Mouse (Mus musculus) intestine, embryonic 14.5 days (tissue): ENCODE data around the gene Wif1. TPM values are rescaled to one million over a fixed set of nuclear protein-coding genes. Genes with fewer than 3 reads are reported as not detected.
A peak's percentile ranks its signal among the peaks of the same experiment; 100 is the strongest.

ENCODE experiments used
- ATAC-seq: fragments of 200-750 bp; cut with Nextera tagmentation; replicated peaks from 2 replicates; pipeline ENCODE4 v1.8.0; 2017; ENCODE audit warnings: low read depth, moderate number of reproducible peaks, moderate TSS enrichment, moderate library complexity; ENCODE audit not compliant: low FRiP score, low TSS enrichment
- DNase-seq: peaks from one replicate; pipeline ENCODE4 v3.0.0-alpha.2; 2018; ENCODE audit warnings: low spot score
- H3K27ac ChIP-seq: fragments of 300-500 bp; sonication (generic); 2 replicates; pipeline ENCODE4 v1.5.1; 2014; ENCODE audit warnings: low read depth, mild to moderate bottlenecking, control low read depth
- H3K27me3 ChIP-seq: fragments of 300-500 bp; sonication (generic); replicated peaks from 2 replicates; pipeline ENCODE4 v1.6.1; 2014; ENCODE audit warnings: low read length, control low read depth; ENCODE audit not compliant: control insufficient read depth, insufficient read depth
- H3K36me3 ChIP-seq: fragments of 300-500 bp; sonication (generic); 2 replicates; pipeline ENCODE4 v1.6.1; 2014; ENCODE audit warnings: low read length, control low read depth; ENCODE audit not compliant: control insufficient read depth, insufficient read depth
- H3K4me1 ChIP-seq: fragments of 300-500 bp; sonication (generic); replicated peaks from 2 replicates; pipeline ENCODE4 v1.6.1; 2014; ENCODE audit warnings: low read length, control low read depth, mixed read lengths; ENCODE audit not compliant: control insufficient read depth, insufficient read depth
- H3K4me2 ChIP-seq: fragments of 300-500 bp; sonication (generic); 2 replicates; pipeline ENCODE4 v1.6.1; 2014; ENCODE audit warnings: low read length
- H3K4me3 ChIP-seq: fragments of 300-500 bp; sonication (generic); 2 replicates; pipeline ENCODE4 v1.5.1; 2014; ENCODE audit warnings: low read depth, low read length, control low read depth, mixed read lengths
- H3K9ac ChIP-seq: fragments of 300-500 bp; sonication (generic); 2 replicates; pipeline ENCODE4 v1.6.1; 2014; ENCODE audit warnings: mild to moderate bottlenecking, low read length
- H3K9me3 ChIP-seq: fragments of 300-500 bp; sonication (generic); 2 replicates; pipeline ENCODE4 v1.6.1; 2016; ENCODE audit warnings: low read length, control low read depth; ENCODE audit not compliant: control insufficient read depth
- WGBS: fragments of 180-500 bp; shearing (Covaris S2); extraction: QIAGEN DNeasy Blood & Tissue Kit; methylation state at CpG from one replicate; pipeline ENCODE4 v1.1.7; 2014; 5-methylcytosine and 5-hydroxymethylcytosine counted together
- polyA plus RNA-seq: library from polyadenylated mRNA; unstranded; fragments of >200 nt; fragmentation: Nextera tagmentation; extraction: Ambion mirVana; gene quantifications from 2 replicates; pipeline ENCODE4 v1.2.1, GENCODE M21; 2014

Wif1 gene
- polyA plus RNA-seq, 1 experiment from 2014 or later: 0.60 TPM

DNA sequence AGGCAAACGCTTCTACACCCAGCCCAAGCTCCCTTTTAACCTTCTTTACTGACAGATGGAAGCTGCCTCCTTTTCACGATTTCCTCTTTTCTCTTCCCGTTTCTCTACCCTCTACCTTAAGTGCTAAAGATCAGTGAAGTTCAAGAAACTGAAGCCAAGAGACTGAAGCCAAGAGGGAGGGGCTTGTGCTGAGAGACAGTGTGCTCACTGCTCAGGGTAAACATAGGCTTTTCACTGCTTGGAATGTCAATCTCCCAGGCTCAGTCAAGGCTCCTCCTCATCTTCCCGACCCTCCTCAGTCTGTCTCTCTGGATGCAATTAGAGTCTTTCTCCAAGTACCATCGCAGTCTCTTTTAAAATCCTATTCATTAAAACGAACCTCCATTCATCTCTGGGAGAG, 55.6 kb downstream of the Wif1 start:
- DNase-seq (no peak), ATAC-seq (no peak)
- no peak overlapping the region for H3K27ac ChIP-seq
- H3K9ac ChIP-seq: no peak overlapping the region
- no peaks in the 10 kb centered on the region for H3K4me1 ChIP-seq
- H3K9me3 ChIP-seq: no peaks in the 10 kb centered on the region
- H3K4me2 ChIP-seq: peak overlapping the region; percentile 40
- WGBS: 4% methylated on average over 6 of the region's 6 CpGs
- no peaks in the 10 kb centered on the region for H3K27me3 ChIP-seq
- H3K36me3 ChIP-seq: no peaks in the 10 kb centered on the region
- H3K4me3 ChIP-seq: 0 out of 2 replicates have a peak overlapping the region, but pooled peaks have one; percentile 8

DNA sequence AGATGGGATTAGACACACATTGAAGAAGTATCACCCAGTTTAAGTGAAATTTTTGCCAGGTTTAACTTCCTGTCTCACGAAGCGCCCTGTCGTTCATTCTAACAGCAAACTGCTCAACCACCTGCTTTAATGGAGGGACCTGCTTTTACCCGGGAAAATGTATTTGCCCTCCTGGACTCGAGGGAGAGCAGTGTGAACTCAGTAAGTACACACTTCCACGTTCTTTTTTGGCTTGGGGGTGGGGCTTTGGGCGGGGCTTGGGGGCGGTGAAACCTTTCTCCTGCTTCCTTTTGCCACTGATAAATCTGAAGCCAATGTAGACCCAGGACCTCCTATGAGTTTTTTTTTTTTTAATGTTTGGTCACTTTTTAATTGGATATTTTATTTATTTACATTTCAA, 56.2 kb downstream of the Wif1 start:
- no peaks in the 10 kb centered on the region for H3K9me3 ChIP-seq
- WGBS: 25% methylated on average over 8 of the region's 8 CpGs
- H3K27ac ChIP-seq: no peak overlapping the region
- no peaks in the 10 kb centered on the region for H3K27me3 ChIP-seq
- no peak overlapping the region for H3K4me3 ChIP-seq
- H3K9ac ChIP-seq: no peak overlapping the region
- H3K4me2 ChIP-seq: peak overlapping the region; percentile 33
- H3K4me1 ChIP-seq: no peaks in the 10 kb centered on the region
- H3K36me3 ChIP-seq: no peaks in the 10 kb centered on the region
- ATAC-seq (no peak), DNase-seq (peak; percentile 48)

DNA sequence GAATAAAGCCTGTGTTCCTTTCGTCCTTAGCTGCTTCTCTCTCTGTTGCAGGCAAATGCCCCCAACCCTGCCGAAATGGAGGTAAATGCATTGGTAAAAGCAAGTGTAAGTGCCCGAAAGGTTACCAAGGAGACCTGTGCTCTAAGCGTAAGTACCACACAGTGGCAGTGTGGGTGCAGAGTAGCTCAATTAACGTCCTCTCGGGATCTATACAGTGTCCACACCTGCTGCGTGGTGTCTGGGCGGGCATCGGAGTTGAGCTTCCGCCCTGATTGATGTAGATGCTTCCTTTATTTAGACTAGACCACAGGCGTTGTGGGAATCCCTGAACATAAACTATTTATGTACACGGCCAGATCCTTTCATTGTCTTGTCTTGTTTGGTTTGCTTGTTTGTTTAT, 62.2 kb downstream of the Wif1 start:
- 39% methylated on average over 12 of the region's 12 CpGs for WGBS
- Histone ChIP-seq H3K36me3 (no peaks in the 10 kb centered on the region), H3K4me1 (no peaks in the 10 kb centered on the region), H3K9me3 (no peaks in the 10 kb centered on the region), H3K27me3 (0 out of 2 replicates have a peak, but pooled peaks cover 7% of the 10 kb centered on the region), H3K4me3 (no peak overlapping the region), H3K9ac (no peak overlapping the region), H3K4me2 (no peak overlapping the region), H3K27ac (no peak overlapping the region)
- ATAC-seq (no peak), DNase-seq (no peak)

- WGBS: 81% methylated on average over 12 of the region's 12 CpGs
- no peaks in the 10 kb centered on the region for H3K36me3 ChIP-seq
- peak; percentile 4 for DNase-seq
- no peaks in the 10 kb centered on the region for H3K4me1 ChIP-seq
- no peak overlapping the region for H3K4me2 ChIP-seq
- H3K27ac ChIP-seq: no peak overlapping the region
- H3K4me3 ChIP-seq: no peak overlapping the region
- H3K9ac ChIP-seq: no peak overlapping the region
- ATAC-seq: no peak
- H3K9me3 ChIP-seq: no peaks in the 10 kb centered on the region
- 0 out of 2 replicates have a peak, but pooled peaks cover 7% of the 10 kb centered on the region for H3K27me3 ChIP-seq
These were observed 64.5 kb downstream of the Wif1 start for GRCm38 (mm10) chr10:121098263-121098662.

GRCm38 (mm10) chr10:121099658-121100057, 65.9 kb downstream of the Wif1 start:
- 55% methylated on average over 11 of the region's 11 CpGs for WGBS
- H3K4me2 ChIP-seq: no peak overlapping the region
- no peaks in the 10 kb centered on the region for H3K36me3 ChIP-seq
- no peak overlapping the region for H3K4me3 ChIP-seq
- ATAC-seq (no peak), DNase-seq (peak; percentile 28)
- H3K9ac ChIP-seq: no peak overlapping the region
- H3K27ac ChIP-seq: no peak overlapping the region
- H3K9me3 ChIP-seq: no peaks in the 10 kb centered on the region
- H3K4me1 ChIP-seq: no peaks in the 10 kb centered on the region
- H3K27me3 ChIP-seq: 0 out of 2 replicates have a peak, but pooled peaks cover 7% of the 10 kb centered on the region

DNA sequence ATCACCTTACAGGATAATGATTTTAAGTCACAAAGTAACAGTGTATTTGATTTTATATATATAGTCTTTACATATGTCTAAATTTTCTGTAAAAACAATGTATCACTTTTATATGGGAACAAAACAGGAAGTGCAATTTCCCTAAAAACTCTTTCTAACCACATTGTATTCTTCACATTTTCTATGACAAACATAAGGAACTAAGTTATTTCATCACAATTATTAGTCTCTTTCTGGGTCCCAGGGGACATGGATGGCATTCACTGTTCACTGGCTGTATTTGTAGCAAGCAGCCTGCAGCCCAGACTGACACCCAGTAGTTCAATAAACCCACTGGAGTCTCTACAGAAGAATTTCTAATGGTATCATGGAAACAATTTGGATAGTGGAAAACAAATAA, 82.4 kb downstream of the Wif1 start:
- Histone ChIP-seq H3K4me1 (no peaks in the 10 kb centered on the region), H3K27ac (no peak overlapping the region), H3K9me3 (peaks cover 6% of the 10 kb centered on the region; the same call in 1 of the 2 replicates), H3K9ac (no peak overlapping the region), H3K4me2 (no peak overlapping the region), H3K36me3 (no peaks in the 10 kb centered on the region), H3K4me3 (no peak overlapping the region), H3K27me3 (no peaks in the 10 kb centered on the region)
- DNase-seq: no peak
- ATAC-seq: no peak

GRCm38 (mm10) chr10:121116636-121117035, 82.9 kb downstream of the Wif1 start:
- Histone ChIP-seq H3K27ac (no peak overlapping the region), H3K4me3 (no peak overlapping the region), H3K27me3 (no peaks in the 10 kb centered on the region), H3K9ac (no peak overlapping the region), H3K4me2 (no peak overlapping the region), H3K4me1 (no peaks in the 10 kb centered on the region), H3K9me3 (peaks cover 6% of the 10 kb centered on the region; the same call in 1 of the 2 replicates), H3K36me3 (no peaks in the 10 kb centered on the region)
- 65% methylated on average over 4 of the region's 4 CpGs for WGBS
- DNase-seq (no peak), ATAC-seq (no peak)

DNA sequence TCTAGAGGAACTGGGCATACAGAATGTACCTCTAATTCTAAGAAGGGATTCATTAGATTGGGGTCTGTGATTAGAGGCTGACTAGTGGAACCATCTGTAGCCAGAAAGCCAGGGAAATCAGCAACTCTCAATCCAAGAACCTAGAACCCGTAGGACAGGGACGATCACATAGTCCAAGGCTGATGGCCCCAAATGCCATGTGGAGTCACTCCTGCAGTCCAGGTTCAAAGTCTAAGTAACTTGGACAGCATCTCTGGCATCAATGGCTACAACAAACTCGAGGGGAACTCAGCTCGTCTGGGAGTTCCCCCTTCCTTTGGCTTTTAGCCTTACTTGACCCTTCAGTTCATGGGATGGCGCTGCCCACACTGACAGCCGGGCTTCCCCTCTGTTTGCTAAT, 87.0 kb downstream of the Wif1 start:
- H3K9me3 ChIP-seq: no peaks in the 10 kb centered on the region
- H3K9ac ChIP-seq: no peak overlapping the region
- no peak for ATAC-seq
- H3K36me3 ChIP-seq: no peaks in the 10 kb centered on the region
- no peaks in the 10 kb centered on the region for H3K27me3 ChIP-seq
- no peak overlapping the region for H3K4me3 ChIP-seq
- WGBS: 89% methylated on average over 6 of the region's 6 CpGs
- H3K4me1 ChIP-seq: no peaks in the 10 kb centered on the region
- no peak overlapping the region for H3K27ac ChIP-seq
- peak; percentile 29 for DNase-seq
- no peak overlapping the region for H3K4me2 ChIP-seq

DNA sequence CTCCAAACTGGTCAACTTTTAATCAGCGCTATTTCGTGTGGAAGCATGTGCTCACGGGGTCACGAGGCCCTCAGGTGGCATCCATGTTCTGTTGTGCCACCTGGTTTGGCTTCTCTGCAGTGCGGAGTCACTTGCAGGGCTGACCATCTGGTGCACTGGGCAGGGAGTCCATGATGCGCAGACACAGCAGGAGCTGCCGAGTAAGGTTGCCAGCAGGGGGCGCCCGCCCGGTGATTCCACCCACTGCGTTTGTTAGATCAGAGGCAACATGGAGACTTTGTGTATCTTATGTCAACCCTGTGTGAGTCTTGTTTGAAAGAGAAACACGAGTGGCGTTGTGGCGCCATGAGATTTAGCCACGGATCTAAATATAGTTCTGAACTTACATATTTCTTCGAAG, 90.7 kb downstream of the Wif1 start:
- no peak for ATAC-seq
- H3K27ac ChIP-seq: no peak overlapping the region
- no peaks in the 10 kb centered on the region for H3K9me3 ChIP-seq
- no peak overlapping the region for H3K4me3 ChIP-seq
- DNase-seq: peak; percentile 48
- H3K4me2 ChIP-seq: no peak overlapping the region
- H3K36me3 ChIP-seq: no peaks in the 10 kb centered on the region
- WGBS: 93% methylated on average over 16 of the region's 16 CpGs
- H3K27me3 ChIP-seq: no peaks in the 10 kb centered on the region
- H3K9ac ChIP-seq: no peak overlapping the region
- no peaks in the 10 kb centered on the region for H3K4me1 ChIP-seq
